Mouse (Mus musculus): ENCODE measurements around the gene Id2. TPM values are rescaled to one million over a fixed set of nuclear protein-coding genes. Genes with fewer than 3 reads are reported as not detected.

Gene Id2
- polyA plus RNA-seq, 1 experiment: 68.1 TPM

- Histone ChIP-seq H3K36me3 (ENCODE audit: control insufficient read depth, insufficient read depth) (peaks cover 18% of the 10 kb centered on the region), H3ac (ENCODE audit: control insufficient read depth, insufficient read length, low read depth) (peak overlapping the region; percentile 82), H3K79me3 (ENCODE audit: low read depth) (peaks cover 23% of the 10 kb centered on the region), H3K79me2 (ENCODE audit: control insufficient read depth, insufficient read depth) (peaks cover 31% of the 10 kb centered on the region), H3K4me3 (ENCODE audit: insufficient read depth, poor library complexity, severe bottlenecking) (peak overlapping the region; percentile 80), H3K27me3 (ENCODE audit: control insufficient read depth, insufficient read depth, insufficient read length) (no peaks in the 10 kb centered on the region)
- TF ChIP-seq MYOG (IDR thresholded peaks at IDR 0.05; ENCODE audit: control insufficient read depth, extremely low read depth, insufficient read length) (no peak), CEBPB (IDR thresholded peaks at IDR 0.05; ENCODE audit: low read depth) (no peak), CTCF (IDR thresholded peaks at IDR 0.05; ENCODE audit: control insufficient read depth, insufficient read depth, insufficient read length) (no peak), MYOD1 (IDR thresholded peaks at IDR 0.05; ENCODE audit: control insufficient read depth, insufficient read length, low read depth) (no peak), USF1 (IDR thresholded peaks at IDR 0.05; ENCODE audit: low read depth) (no peak), MAX (IDR thresholded peaks at IDR 0.05) (no peak), FOSL1 (IDR thresholded peaks at IDR 0.05; ENCODE audit: insufficient read depth, low read length, poor library complexity, severe bottlenecking) (no peak)
These were observed 833 bp downstream of the Id2 start for GRCm38 (mm10) chr12:25095974-25096639.

- peak overlapping the region; percentile 82 for H3ac ChIP-seq (ENCODE audit: control insufficient read depth, insufficient read length, low read depth)
- peaks cover 31% of the 10 kb centered on the region for H3K79me2 ChIP-seq (ENCODE audit: control insufficient read depth, insufficient read depth)
- H3K27me3 ChIP-seq (ENCODE audit: control insufficient read depth, insufficient read depth, insufficient read length): no peaks in the 10 kb centered on the region
- TF ChIP-seq MYOD1 (IDR thresholded peaks at IDR 0.05; ENCODE audit: control insufficient read depth, insufficient read length, low read depth) (no peak), MAX (IDR thresholded peaks at IDR 0.05) (no peak), USF1 (IDR thresholded peaks at IDR 0.05; ENCODE audit: low read depth) (no peak), CTCF (IDR thresholded peaks at IDR 0.05; ENCODE audit: control insufficient read depth, insufficient read depth, insufficient read length) (no peak), CEBPB (IDR thresholded peaks at IDR 0.05; ENCODE audit: low read depth) (no peak), FOSL1 (IDR thresholded peaks at IDR 0.05; ENCODE audit: insufficient read depth, low read length, poor library complexity, severe bottlenecking) (no peak), MYOG (IDR thresholded peaks at IDR 0.05; ENCODE audit: control insufficient read depth, extremely low read depth, insufficient read length) (no peak)
- peaks cover 23% of the 10 kb centered on the region for H3K79me3 ChIP-seq (ENCODE audit: low read depth)
- peak overlapping the region; percentile 80 for H3K4me3 ChIP-seq (ENCODE audit: insufficient read depth, poor library complexity, severe bottlenecking)
- peaks cover 18% of the 10 kb centered on the region for H3K36me3 ChIP-seq (ENCODE audit: control insufficient read depth, insufficient read depth)
These were observed 1.4 kb downstream of the Id2 start for GRCm38 (mm10) chr12:25095538-25095937.

GRCm38 (mm10) chr12:25094621-25095521 lies 2.1 kb downstream of the Id2 start:
- TF ChIP-seq USF1 (IDR thresholded peaks at IDR 0.05; ENCODE audit: low read depth) (no peak), MYOD1 (IDR thresholded peaks at IDR 0.05; ENCODE audit: control insufficient read depth, insufficient read length, low read depth) (no peak), FOSL1 (IDR thresholded peaks at IDR 0.05; ENCODE audit: insufficient read depth, low read length, poor library complexity, severe bottlenecking) (no peak), MYOG (IDR thresholded peaks at IDR 0.05; ENCODE audit: control insufficient read depth, extremely low read depth, insufficient read length) (no peak), CEBPB (IDR thresholded peaks at IDR 0.05; ENCODE audit: low read depth) (no peak), MAX (IDR thresholded peaks at IDR 0.05) (no peak), CTCF (IDR thresholded peaks at IDR 0.05; ENCODE audit: control insufficient read depth, insufficient read depth, insufficient read length) (no peak)
- H3K79me2 ChIP-seq (ENCODE audit: control insufficient read depth, insufficient read depth): peaks cover 31% of the 10 kb centered on the region
- H3ac ChIP-seq (ENCODE audit: control insufficient read depth, insufficient read length, low read depth): peak overlapping the region; percentile 82
- peaks cover 23% of the 10 kb centered on the region for H3K79me3 ChIP-seq (ENCODE audit: low read depth)
- no peaks in the 10 kb centered on the region for H3K27me3 ChIP-seq (ENCODE audit: control insufficient read depth, insufficient read depth, insufficient read length)
- peaks cover 18% of the 10 kb centered on the region for H3K36me3 ChIP-seq (ENCODE audit: control insufficient read depth, insufficient read depth)
- peak overlapping the region; percentile 80 for H3K4me3 ChIP-seq (ENCODE audit: insufficient read depth, poor library complexity, severe bottlenecking)

GRCm38 (mm10) chr12:25093241-25093774 lies 3.6 kb downstream of the Id2 start:
- TF ChIP-seq CEBPB (IDR thresholded peaks at IDR 0.05; ENCODE audit: low read depth): no peak
- TF ChIP-seq CTCF (IDR thresholded peaks at IDR 0.05; ENCODE audit: control insufficient read depth, insufficient read depth, insufficient read length): no peak
- TF ChIP-seq USF1 (IDR thresholded peaks at IDR 0.05; ENCODE audit: low read depth): no peak
- no peak for TF ChIP-seq MYOG (IDR thresholded peaks at IDR 0.05; ENCODE audit: control insufficient read depth, extremely low read depth, insufficient read length)
- TF ChIP-seq MYOD1 (IDR thresholded peaks at IDR 0.05; ENCODE audit: control insufficient read depth, insufficient read length, low read depth): no peak
- no peak for TF ChIP-seq MAX (IDR thresholded peaks at IDR 0.05)
- no peak for TF ChIP-seq FOSL1 (IDR thresholded peaks at IDR 0.05; ENCODE audit: insufficient read depth, low read length, poor library complexity, severe bottlenecking)
- Histone ChIP-seq H3K79me3 (ENCODE audit: low read depth) (peaks cover 23% of the 10 kb centered on the region), H3K79me2 (ENCODE audit: control insufficient read depth, insufficient read depth) (peaks cover 31% of the 10 kb centered on the region), H3ac (ENCODE audit: control insufficient read depth, insufficient read length, low read depth) (peak overlapping the region; percentile 60), H3K36me3 (ENCODE audit: control insufficient read depth, insufficient read depth) (peaks cover 18% of the 10 kb centered on the region), H3K27me3 (ENCODE audit: control insufficient read depth, insufficient read depth, insufficient read length) (no peaks in the 10 kb centered on the region), H3K4me3 (ENCODE audit: insufficient read depth, poor library complexity, severe bottlenecking) (peak overlapping the region; percentile 14)

GRCm38 (mm10) chr12:25092751-25093211 lies 4.2 kb downstream of the Id2 start:
- Histone ChIP-seq H3K27me3 (ENCODE audit: control insufficient read depth, insufficient read depth, insufficient read length) (no peaks in the 10 kb centered on the region), H3K36me3 (ENCODE audit: control insufficient read depth, insufficient read depth) (peaks cover 18% of the 10 kb centered on the region), H3ac (ENCODE audit: control insufficient read depth, insufficient read length, low read depth) (peak overlapping the region; percentile 19), H3K79me3 (ENCODE audit: low read depth) (peaks cover 23% of the 10 kb centered on the region), H3K4me3 (ENCODE audit: insufficient read depth, poor library complexity, severe bottlenecking) (no peak overlapping the region), H3K79me2 (ENCODE audit: control insufficient read depth, insufficient read depth) (peaks cover 31% of the 10 kb centered on the region)
- no peak for TF ChIP-seq MYOD1 (IDR thresholded peaks at IDR 0.05; ENCODE audit: control insufficient read depth, insufficient read length, low read depth)
- TF ChIP-seq CEBPB (IDR thresholded peaks at IDR 0.05; ENCODE audit: low read depth): no peak
- TF ChIP-seq MYOG (IDR thresholded peaks at IDR 0.05; ENCODE audit: control insufficient read depth, extremely low read depth, insufficient read length): no peak
- no peak for TF ChIP-seq USF1 (IDR thresholded peaks at IDR 0.05; ENCODE audit: low read depth)
- no peak for TF ChIP-seq CTCF (IDR thresholded peaks at IDR 0.05; ENCODE audit: control insufficient read depth, insufficient read depth, insufficient read length)
- TF ChIP-seq MAX (IDR thresholded peaks at IDR 0.05): no peak
- no peak for TF ChIP-seq FOSL1 (IDR thresholded peaks at IDR 0.05; ENCODE audit: insufficient read depth, low read length, poor library complexity, severe bottlenecking)

Measured in C2C12 (cell line).